Mouse (Mus musculus): ENCODE data around the gene Trappc6a.

DNA sequence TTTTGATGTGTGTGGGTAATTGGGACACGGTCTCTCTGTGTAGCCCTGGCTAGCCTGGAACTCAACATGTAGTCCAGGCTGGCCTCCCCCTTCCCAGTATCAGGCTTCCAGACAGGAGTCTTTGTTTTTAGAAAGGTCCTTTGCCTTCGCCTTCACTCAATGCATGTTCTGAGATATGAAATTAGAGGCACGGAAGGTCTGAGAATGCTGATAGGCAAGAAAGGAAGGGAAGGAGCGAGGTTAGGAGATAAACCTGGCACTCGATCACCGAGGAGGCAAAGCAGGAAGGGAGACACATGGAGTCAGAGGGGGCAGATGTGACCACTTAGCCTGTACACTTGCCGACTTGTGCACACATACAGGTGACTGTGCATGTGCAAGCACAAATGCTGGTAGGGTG is 21.6 kb upstream of the Trappc6a start:
- no peak for TF ChIP-seq CTCF (IDR thresholded peaks at IDR 0.05; ENCODE audit: extremely low read depth, insufficient read depth, insufficient read length, insufficient replicate concordance)
- TF ChIP-seq POLR2A (IDR thresholded peaks at IDR 0.05; ENCODE audit: low read depth, low read length), result no peak
